Mouse (Mus musculus): Measurements from ENCODE around the gene Arhgef10l. TPM values are rescaled to one million over a fixed set of nuclear protein-coding genes. Genes with fewer than 3 reads are reported as not detected.
"Not testable (repeated sequence)": the region's sequence is repeated elsewhere in the genome, so short reads cannot be mapped to it uniquely, and the experiment has no call there.

The Arhgef10l gene
- total RNA-seq, 2 experiments from 2014 or later, result 68.5 to 72.7 TPM

DNA sequence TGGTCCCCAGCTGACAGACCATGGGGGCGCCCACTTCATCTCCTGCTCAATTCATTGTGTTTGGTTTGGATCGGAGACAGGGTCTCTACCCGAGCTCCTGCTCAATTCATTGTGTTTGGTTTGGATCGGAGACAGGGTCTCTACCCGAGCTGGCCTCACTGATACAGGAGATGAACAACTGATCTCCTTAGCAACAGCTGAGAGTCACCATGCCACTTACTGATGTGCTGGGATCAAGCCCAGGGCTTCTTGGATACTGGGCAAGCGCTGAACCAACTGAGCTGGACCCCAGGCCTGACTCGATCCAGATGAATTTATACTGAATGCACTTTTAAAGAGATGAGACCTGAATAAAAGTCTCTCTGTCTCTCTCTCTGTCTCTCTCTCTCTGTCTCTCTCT is 59.6 kb downstream of the Arhgef10l start:
- no peak for DNase-seq

DNA sequence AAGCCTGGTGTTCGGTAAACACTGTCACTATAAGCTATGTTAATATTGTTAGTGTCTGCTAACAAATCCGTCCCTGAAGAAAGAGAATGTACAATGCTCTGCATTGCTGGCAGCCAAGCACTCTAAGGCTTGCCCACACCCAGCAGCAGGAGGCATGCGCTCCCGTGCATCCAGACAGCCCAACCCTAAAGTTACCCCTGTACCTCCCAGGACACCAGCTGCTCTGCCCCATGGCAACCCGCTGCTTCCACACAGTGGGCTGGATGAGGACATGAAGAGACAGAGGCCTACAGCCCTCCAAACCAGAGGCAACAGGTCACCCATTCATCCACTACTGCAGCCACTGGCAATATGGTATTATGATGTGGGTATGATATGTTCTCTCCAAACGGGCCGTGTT is 60.0 kb downstream of the Arhgef10l start:
- no peak for DNase-seq

GRCm38 (mm10) chr4:140605247-140605646 is 60.6 kb downstream of the Arhgef10l start:
- no peak for DNase-seq

DNA sequence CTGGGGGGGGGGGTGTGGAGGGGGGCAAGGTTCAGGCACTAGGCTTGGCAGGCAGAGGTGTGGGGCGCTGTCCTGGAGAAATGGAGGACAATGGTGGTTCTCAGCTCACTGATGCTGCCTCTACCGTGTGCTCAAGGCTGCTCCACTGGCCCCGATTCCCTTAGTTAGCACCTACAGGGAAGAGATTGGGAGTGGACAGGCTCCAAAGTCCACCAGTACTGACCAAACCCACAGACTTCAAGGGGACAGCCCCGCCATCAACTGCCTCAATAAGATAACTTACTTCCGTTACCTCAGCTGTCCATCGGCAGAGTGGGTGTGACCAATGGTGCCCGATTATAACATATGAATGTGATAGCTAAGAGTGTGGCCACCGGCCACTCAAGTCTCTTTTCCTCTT is 61.3 kb downstream of the Arhgef10l start:
- DNase-seq, result no peak

- no peak for DNase-seq
These were observed 63.8 kb downstream of the Arhgef10l start for GRCm38 (mm10) chr4:140602022-140602421.

- DNase-seq, result no peak
These were observed 64.7 kb downstream of the Arhgef10l start for GRCm38 (mm10) chr4:140601153-140601552.

- no peak for DNase-seq
These were observed 67.0 kb downstream of the Arhgef10l start for GRCm38 (mm10) chr4:140598846-140599245.

- no peak for DNase-seq
These were observed 67.9 kb downstream of the Arhgef10l start for GRCm38 (mm10) chr4:140597928-140598327.

DNA sequence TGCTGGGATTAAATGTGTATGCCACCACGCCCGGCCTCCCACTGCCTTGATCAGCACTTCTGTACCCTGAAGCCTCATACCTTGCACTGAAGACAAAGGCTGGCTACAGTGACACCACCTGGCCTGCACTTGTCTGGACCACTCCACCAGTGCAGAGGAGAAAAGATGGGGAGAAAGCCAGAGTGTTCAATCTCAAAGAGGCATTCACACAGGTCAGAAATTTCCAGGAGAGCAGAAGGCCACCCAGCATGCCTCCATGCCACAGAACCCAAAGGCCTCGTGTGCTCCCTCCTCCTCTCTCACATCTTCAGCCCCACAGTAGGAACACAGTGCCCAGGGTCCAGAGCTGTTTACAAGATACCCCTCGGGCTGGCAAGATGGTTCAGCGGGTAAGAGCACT is 68.4 kb downstream of the Arhgef10l start:
- DNase-seq, result no peak

GRCm38 (mm10) chr4:140593771-140594505 is 71.9 kb downstream of the Arhgef10l start:
- DNase-seq, result no peak

DNA sequence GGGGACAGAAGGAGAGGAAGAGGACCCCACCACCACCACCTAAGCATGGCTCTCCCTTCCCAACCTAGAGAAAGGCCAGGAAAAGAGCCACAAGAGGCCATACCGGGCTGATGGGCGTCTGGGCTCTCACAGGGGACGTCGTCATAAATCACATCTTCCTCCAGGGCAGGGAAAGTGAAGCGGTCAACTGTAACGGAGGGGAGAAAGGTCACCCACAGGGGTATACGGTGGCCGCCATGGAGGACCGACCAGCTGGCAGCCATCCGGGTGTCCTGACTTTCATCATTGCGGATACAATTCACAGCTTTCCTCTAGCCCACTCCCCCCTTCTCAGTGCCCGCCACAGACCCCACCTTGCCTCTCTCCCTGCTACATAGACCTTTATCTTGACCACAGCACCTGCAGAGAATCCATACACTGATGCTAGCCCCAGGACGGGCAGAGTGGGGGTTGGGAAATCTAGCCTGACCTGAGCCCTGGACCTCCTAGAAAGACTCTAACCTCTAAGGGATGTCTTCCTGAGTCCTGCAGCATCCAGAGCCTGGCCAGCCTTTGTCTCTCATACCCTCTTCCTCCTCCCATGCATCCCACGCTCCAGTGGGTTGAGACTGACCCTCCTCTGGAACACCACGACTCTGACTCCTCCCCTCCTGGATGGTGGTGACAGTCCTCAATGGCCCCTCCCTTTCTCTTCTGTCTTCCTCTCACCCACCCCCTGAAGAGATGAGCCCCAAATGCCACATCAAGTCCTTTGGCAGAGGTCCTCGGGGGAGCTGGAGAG is 72.6 kb downstream of the Arhgef10l start:
- DNase-seq, result no peak

- DNase-seq, result peak; percentile 83 to 93
These were observed 73.5 kb downstream of the Arhgef10l start for GRCm38 (mm10) chr4:140592217-140592759.

DNA sequence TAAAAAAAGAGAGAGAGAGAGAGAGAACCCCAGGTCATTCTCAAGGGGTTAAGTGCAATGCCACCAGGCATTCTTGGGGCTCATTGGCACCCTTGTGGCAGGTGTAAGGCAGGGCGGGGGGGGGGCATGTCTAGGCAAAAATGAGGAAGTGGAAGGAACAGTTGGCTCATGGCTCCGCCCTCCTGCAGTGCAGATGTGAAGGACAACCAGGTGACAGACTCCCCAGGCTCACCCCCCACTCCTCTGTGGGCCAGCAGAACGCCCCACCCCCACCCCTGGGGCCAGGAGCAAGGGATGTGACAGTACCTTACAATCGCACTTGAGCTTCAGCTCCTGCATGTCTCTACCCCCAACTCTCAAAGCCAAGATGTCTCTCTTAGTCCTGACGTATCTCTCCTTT is 79.3 kb downstream of the Arhgef10l start:
- DNase-seq, result no peak

GRCm38 (mm10) chr4:140584240-140584639 is 81.6 kb downstream of the Arhgef10l start:
- DNase-seq, result peak in 1 of 2 experiments; percentile 24

DNA sequence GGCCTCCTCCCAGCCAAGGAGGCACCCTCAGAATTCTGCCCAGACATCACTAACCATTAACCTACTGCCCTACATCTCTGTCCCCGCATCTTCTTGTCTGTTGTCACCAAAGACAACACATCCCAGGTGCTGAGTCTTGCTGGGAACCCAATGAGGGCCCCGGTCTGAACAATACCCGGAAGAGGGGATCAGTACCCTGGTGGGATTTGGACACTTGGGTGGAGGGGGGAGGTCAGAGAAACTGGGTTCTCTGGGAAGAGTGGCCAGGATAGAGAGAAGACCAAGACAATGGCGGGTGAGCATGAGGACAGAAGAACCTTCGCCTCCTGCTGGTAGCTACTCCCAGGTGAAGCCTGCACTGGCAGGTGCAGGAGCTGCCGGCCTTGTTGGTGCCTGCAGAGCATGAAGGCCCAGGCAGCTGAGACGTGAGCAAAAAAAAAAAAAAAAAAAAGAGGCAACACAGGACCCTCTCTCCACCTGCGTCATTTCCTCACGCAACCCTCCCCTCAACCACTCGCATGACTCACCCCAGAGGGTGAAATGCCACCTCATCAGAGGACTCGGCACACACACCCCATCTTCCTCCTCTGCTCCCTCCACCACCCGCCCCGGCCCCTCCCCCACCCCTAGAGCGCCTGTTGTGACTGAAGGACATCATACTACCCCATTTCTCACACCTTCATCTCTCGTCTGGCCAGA is 83.3 kb downstream of the Arhgef10l start:
- no peak for DNase-seq

- peak; percentile 83 to 91 for DNase-seq
These were observed 84.0 kb downstream of the Arhgef10l start for GRCm38 (mm10) chr4:140581730-140582389.

DNA sequence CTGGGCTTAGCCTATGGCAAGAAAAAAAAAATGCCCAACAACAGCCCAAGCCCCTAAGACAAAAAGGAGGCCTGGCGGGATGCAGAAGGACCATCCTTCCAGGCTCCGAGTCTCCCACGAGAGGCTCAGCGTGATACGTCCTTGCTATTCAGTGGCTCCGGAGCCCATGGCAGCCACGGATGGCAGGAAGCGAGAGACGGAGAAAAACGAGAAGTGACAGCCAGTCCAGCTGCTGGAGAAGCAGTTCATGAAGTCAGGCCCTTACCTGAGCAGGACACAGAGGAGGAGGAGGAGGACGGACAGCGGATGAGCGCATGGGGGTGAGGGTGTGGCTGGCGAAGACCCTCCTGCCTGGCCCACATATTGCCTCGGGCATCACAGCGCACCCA is 84.5 kb downstream of the Arhgef10l start:
- DNase-seq, result no peak

DNA sequence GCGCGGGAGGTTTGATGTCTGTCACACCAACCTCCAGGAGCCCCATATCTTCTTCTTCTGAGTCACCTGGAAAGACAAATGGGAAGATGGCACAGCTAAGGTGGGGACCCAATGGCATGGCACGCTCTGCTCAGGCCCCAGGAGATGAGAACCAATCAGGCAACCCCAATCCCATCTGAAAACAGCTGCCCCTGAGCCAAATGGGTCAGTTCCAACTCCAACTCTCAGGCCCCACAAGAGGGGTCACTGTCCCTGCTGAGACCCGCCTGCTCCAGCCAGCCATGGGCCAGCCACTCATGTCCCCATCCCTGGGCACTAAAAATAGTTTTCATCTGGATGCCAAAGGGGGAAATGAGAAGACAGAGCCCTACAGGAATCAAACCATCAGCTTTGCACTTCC is 84.9 kb downstream of the Arhgef10l start:
- peak; percentile 32 to 53 for DNase-seq

DNA sequence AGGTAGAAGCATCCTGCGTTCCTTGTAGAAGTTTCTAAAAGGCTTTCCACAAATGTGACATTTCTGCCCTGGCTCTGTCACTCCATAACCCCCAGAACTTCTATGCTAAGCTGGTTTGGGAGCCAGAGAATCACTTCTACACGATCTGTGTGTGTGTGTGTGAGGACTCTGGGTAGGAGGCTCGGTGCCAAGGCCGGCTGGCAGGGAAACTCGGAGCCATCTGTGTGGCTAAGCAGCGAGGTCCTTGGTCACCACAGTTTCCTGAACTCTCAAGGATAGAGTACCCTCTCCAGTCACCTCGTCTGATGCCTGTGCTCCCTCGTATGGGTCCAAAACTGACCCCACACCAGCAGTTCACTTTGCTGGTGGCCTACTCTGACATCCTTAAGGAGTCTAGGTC is 86.2 kb downstream of the Arhgef10l start:
- DNase-seq, result peak; percentile 33 to 35

DNA sequence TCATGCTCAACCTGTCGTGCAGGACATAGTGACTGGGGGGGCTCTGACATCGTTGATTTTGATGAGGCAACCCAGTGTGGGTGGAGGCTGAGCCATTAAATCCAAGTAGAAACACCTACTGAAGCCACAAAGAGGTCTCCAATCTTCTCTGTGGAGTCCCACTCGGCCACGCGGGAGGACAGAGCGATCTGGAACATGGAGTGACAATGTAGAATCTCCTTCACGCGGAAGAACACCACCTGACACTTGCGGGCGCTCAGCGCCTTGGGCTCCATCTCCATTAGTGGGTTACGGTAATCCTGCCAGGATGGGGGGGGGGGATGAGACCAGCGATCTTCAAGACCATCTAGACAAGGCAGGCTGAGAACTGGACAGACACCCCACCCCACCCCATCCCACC is 86.7 kb downstream of the Arhgef10l start:
- no peak for DNase-seq

DNA sequence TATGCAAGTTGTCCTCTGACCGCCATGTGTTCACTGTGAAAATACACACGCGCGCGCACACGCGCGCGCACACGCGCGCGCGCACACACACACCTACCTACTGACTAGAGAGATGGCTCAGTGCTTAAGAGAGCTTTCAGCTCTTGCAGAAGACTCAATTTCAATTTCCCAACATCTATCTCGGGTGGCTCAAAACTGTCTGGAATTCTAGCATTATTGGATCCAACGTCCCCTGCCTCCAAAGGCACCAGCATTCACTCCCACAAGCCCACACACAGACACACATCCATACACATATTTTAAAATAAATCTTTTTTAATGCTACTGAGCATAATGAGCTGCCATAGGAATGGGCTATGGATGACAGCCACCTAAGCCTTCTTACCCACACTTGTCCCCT is 89.2 kb downstream of the Arhgef10l start:
- DNase-seq, result no peak

DNA sequence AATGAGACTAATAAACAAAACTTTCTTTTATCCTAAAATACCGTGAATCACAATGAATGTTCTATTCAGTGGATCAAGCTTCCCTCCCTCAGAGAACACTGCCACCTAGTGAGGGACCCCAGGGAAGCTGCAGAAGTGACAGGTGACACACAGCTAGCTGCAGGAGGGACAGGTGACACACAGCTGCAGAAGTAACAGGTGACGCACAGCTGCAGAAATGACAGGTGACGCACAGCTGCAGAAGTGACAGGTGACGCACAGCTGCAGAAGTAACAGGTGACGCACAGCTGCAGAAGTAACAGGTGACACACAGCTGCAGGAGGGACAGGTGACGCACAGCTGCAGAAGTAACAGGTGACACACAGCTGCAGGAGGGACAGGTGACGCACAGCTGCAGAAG is 90.9 kb downstream of the Arhgef10l start:
- not testable (repeated sequence) for DNase-seq
